Mouse (Mus musculus) cerebellum, adult 2 months (tissue): ENCODE data around the gene Ldb3.

ENCODE experiments used
- CTCF ChIP-seq: fragments of 200-500 bp; IDR thresholded peaks from 2 replicates; pipeline ENCODE4 v1.5.1; 2011; ENCODE audit warnings: low read depth, mild to moderate bottlenecking, control low read depth, low read length, moderate library complexity, borderline replicate concordance; ENCODE audit not compliant: insufficient read depth
- POLR2A ChIP-seq: fragments of 200-500 bp; IDR thresholded peaks from 2 replicates; pipeline ENCODE4 v1.6.1; 2011; ENCODE audit warnings: low read length, control low read depth, borderline replicate concordance; ENCODE audit not compliant: insufficient read depth

GRCm38 (mm10) chr14:34613523-34613922 is 25.0 kb upstream of the Ldb3 start:
- TF ChIP-seq POLR2A (no peak), CTCF (no peak)
